Mouse (Mus musculus): ENCODE measurements around the gene Suclg2. TPM values are rescaled to one million over a fixed set of nuclear protein-coding genes. Genes with fewer than 3 reads are reported as not detected.
A peak's percentile ranks its signal among the peaks of the same experiment; 100 is the strongest.

Gene Suclg2
- polyA plus RNA-seq, 1 experiment from 2014 or later: 105 TPM

DNA sequence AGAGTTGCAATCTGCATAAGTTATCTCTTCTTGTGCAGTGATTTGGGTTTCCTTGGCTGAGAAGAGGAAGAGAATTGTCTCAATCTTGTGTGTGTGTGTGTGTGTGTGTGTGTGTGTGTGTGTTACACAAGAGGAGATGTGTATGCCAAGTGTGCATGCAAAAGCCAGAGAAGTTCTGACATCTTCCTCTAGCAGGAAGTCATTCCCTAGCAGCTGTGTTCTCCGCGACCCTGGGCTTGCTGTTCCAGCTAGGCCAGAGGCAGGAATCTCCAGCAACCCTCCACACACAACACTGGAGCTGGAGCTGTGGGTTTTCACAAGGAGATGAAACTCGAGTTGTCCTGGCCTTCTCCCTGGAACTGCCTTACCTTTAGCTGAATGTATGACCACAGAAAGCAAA, 38.9 kb downstream of the Suclg2 start:
- Histone ChIP-seq H3K9me3 (replicated peaks; ENCODE audit: control insufficient read depth, low read length) (no peaks in the 10 kb centered on the region), H3K4me2 (ENCODE audit: low read depth, low read length) (no peak overlapping the region), H3K4me1 (ENCODE audit: control insufficient read depth, insufficient read depth, low read length) (peaks cover 37% of the 10 kb centered on the region), H3K4me3 (ENCODE audit: low read length) (no peak overlapping the region), H3K9ac (ENCODE audit: low read length) (no peak overlapping the region), H3K36me3 (ENCODE audit: control insufficient read depth, insufficient read depth) (no peaks in the 10 kb centered on the region), H3K27me3 (ENCODE audit: control insufficient read depth, insufficient read depth, low read length) (no peaks in the 10 kb centered on the region), H3K27ac (ENCODE audit: low read length) (no peak overlapping the region)
- WGBS: 45% methylated on average over 3 of the region's 3 CpGs
- ATAC-seq (replicated peaks; ENCODE audit: extremely low read depth, insufficient read depth, low FRiP score): no peak

- no peak overlapping the region for H3K4me2 ChIP-seq (ENCODE audit: low read depth, low read length)
Observed at GRCm38 (mm10) chr6:95679261-95679660, 39.3 kb downstream of the Suclg2 start.

GRCm38 (mm10) chr6:95676951-95677350, 41.6 kb downstream of the Suclg2 start:
- Histone ChIP-seq H3K9me3 (replicated peaks; ENCODE audit: control insufficient read depth, low read length) (no peaks in the 10 kb centered on the region), H3K36me3 (ENCODE audit: control insufficient read depth, insufficient read depth) (peaks cover under 1% of the 10 kb centered on the region; the same call in 1 of the 2 replicates), H3K4me1 (ENCODE audit: control insufficient read depth, insufficient read depth, low read length) (peaks cover 28% of the 10 kb centered on the region), H3K9ac (ENCODE audit: low read length) (no peak overlapping the region), H3K4me3 (ENCODE audit: low read length) (no peak overlapping the region), H3K27ac (ENCODE audit: low read length) (no peak overlapping the region), H3K4me2 (ENCODE audit: low read depth, low read length) (no peak overlapping the region), H3K27me3 (ENCODE audit: control insufficient read depth, insufficient read depth, low read length) (no peaks in the 10 kb centered on the region)
- ATAC-seq (replicated peaks; ENCODE audit: extremely low read depth, insufficient read depth, low FRiP score): no peak
- WGBS: 91% methylated on average over 2 of the region's 2 CpGs

More at GRCm38 (mm10) chr6:95679261-95679660, 39.3 kb downstream of the Suclg2 start:
- ATAC-seq (replicated peaks; ENCODE audit: extremely low read depth, insufficient read depth, low FRiP score): no peak
- Histone ChIP-seq H3K27ac (ENCODE audit: low read length) (no peak overlapping the region), H3K4me1 (ENCODE audit: control insufficient read depth, insufficient read depth, low read length) (peaks cover 42% of the 10 kb centered on the region), H3K27me3 (ENCODE audit: control insufficient read depth, insufficient read depth, low read length) (no peaks in the 10 kb centered on the region), H3K4me3 (ENCODE audit: low read length) (no peak overlapping the region), H3K9ac (ENCODE audit: low read length) (no peak overlapping the region), H3K9me3 (replicated peaks; ENCODE audit: control insufficient read depth, low read length) (no peaks in the 10 kb centered on the region), H3K36me3 (ENCODE audit: control insufficient read depth, insufficient read depth) (no peaks in the 10 kb centered on the region)
- WGBS: 49% methylated on average over 3 of the region's 3 CpGs

DNA sequence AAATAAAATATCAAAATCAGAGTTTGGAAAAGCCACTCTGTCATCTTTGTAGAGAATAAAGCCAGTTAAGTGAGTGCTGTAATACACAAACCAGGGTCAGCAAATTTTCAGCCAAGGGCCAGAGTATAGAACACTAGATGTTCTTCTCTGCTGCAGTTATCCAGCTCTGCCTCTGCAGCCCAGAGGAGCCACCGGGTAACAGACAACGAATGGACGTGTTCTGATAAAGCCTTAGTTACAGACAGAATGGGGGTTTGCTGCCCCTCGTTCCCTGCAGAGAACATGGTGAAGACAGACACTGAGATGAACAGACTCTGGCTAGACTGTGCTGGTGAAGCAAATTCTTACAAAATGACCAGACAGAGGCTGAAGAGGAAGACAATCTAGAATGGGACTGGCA, 42.2 kb downstream of the Suclg2 start:
- peaks cover 28% of the 10 kb centered on the region for H3K4me1 ChIP-seq (ENCODE audit: control insufficient read depth, insufficient read depth, low read length)
- H3K9ac ChIP-seq (ENCODE audit: low read length): no peak overlapping the region
- no peak overlapping the region for H3K27ac ChIP-seq (ENCODE audit: low read length)
- peaks cover 4% of the 10 kb centered on the region; the same call in 1 of the 2 replicates for H3K9me3 ChIP-seq (replicated peaks; ENCODE audit: control insufficient read depth, low read length)
- no peak overlapping the region for H3K4me3 ChIP-seq (ENCODE audit: low read length)
- no peak for ATAC-seq (replicated peaks; ENCODE audit: extremely low read depth, insufficient read depth, low FRiP score)
- no peak overlapping the region for H3K4me2 ChIP-seq (ENCODE audit: low read depth, low read length)
- WGBS: 24% methylated on average over 4 of the region's 4 CpGs
- peaks cover 3% of the 10 kb centered on the region; the same call in 1 of the 2 replicates for H3K36me3 ChIP-seq (ENCODE audit: control insufficient read depth, insufficient read depth)
- no peaks in the 10 kb centered on the region for H3K27me3 ChIP-seq (ENCODE audit: control insufficient read depth, insufficient read depth, low read length)

DNA sequence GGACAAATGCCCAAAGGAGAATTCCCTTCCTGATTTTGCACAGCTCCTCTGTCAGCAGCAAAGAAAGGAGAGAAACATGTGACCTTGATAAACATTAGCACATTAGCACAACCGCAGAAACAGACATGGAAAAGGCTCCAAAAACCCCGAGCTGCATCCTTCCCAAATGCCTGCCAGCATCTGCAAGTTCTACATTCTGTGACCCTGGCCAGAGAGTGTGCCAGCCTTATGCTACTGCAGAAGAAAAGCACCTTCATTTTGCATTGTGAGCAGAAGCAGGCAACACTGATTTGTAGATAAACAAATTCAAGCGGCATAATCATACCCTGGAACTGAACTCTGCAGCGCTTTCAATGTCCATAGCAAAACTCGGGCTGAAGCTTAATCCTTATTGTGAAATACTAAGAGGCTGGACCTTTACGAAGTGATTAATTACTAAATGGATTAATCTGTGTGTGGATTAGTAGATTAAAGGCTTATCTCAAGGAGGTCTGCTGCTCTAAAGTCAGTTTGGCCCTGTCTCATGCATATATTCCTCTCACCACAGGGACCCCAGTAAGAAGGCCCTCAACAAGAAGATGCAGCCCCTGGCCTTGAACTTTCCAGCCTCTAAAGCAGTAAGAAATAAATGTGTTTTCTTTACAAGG, 43.4 kb downstream of the Suclg2 start:
- Histone ChIP-seq H3K27ac (ENCODE audit: low read length) (peak overlapping the region; percentile 11; the same call in 1 of the 2 replicates), H3K4me2 (ENCODE audit: low read depth, low read length) (no peak overlapping the region), H3K36me3 (ENCODE audit: control insufficient read depth, insufficient read depth) (peaks cover 5% of the 10 kb centered on the region; the same call in 1 of the 2 replicates)

GRCm38 (mm10) chr6:95674651-95675050, 43.9 kb downstream of the Suclg2 start:
- H3K9ac ChIP-seq (ENCODE audit: low read length): no peak overlapping the region
- peaks cover 5% of the 10 kb centered on the region; the same call in 1 of the 2 replicates for H3K36me3 ChIP-seq (ENCODE audit: control insufficient read depth, insufficient read depth)
- no peak for ATAC-seq (replicated peaks; ENCODE audit: extremely low read depth, insufficient read depth, low FRiP score)
- no peak overlapping the region for H3K4me3 ChIP-seq (ENCODE audit: low read length)
- peaks cover 7% of the 10 kb centered on the region; the same call in 1 of the 2 replicates for H3K9me3 ChIP-seq (replicated peaks; ENCODE audit: control insufficient read depth, low read length)
- H3K27me3 ChIP-seq (ENCODE audit: control insufficient read depth, insufficient read depth, low read length): no peaks in the 10 kb centered on the region
- H3K4me2 ChIP-seq (ENCODE audit: low read depth, low read length): no peak overlapping the region
- H3K27ac ChIP-seq (ENCODE audit: low read length): peak overlapping the region; percentile 11; the same call in 1 of the 2 replicates
- 18% methylated on average over 1 of the region's 1 CpGs for WGBS
- peaks cover 26% of the 10 kb centered on the region for H3K4me1 ChIP-seq (ENCODE audit: control insufficient read depth, insufficient read depth, low read length)

More for the DNA sequence above, 43.4 kb downstream of the Suclg2 start:
- Histone ChIP-seq H3K27me3 (ENCODE audit: control insufficient read depth, insufficient read depth, low read length) (no peaks in the 10 kb centered on the region), H3K9ac (ENCODE audit: low read length) (no peak overlapping the region), H3K4me3 (ENCODE audit: low read length) (no peak overlapping the region), H3K4me1 (ENCODE audit: control insufficient read depth, insufficient read depth, low read length) (peaks cover 27% of the 10 kb centered on the region), H3K9me3 (replicated peaks; ENCODE audit: control insufficient read depth, low read length) (peaks cover 7% of the 10 kb centered on the region; the same call in 1 of the 2 replicates)
- 34% methylated on average over 6 of the region's 6 CpGs for WGBS
- ATAC-seq (replicated peaks; ENCODE audit: extremely low read depth, insufficient read depth, low FRiP score): no peak

DNA sequence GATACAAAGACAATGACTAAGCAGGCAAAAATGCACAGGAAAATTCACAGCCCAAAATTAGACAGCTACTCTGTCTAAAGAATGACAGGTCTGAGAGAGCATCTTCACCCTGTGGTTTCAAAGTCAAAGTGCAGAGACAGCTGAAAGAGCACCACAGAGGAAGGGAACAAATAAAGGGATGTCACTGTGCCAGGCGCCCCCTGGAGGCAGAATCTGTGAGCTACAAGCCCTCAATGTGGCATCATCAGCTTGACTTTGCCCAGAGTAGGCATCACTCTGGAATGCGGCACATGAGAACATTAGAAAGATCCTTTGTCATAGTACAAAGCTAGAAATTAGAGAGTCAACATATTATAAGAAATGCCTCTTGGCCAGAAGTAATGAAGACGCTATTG, 49.3 kb downstream of the Suclg2 start:
- no peak overlapping the region for H3K4me3 ChIP-seq (ENCODE audit: low read length)
- H3K4me1 ChIP-seq (ENCODE audit: control insufficient read depth, insufficient read depth, low read length): peaks cover 2% of the 10 kb centered on the region
- no peak for ATAC-seq (replicated peaks; ENCODE audit: extremely low read depth, insufficient read depth, low FRiP score)
- H3K9ac ChIP-seq (ENCODE audit: low read length): no peak overlapping the region
- H3K9me3 ChIP-seq (replicated peaks; ENCODE audit: control insufficient read depth, low read length): peaks cover 7% of the 10 kb centered on the region; the same call in 1 of the 2 replicates
- no peak overlapping the region for H3K27ac ChIP-seq (ENCODE audit: low read length)
- H3K4me2 ChIP-seq (ENCODE audit: low read depth, low read length): no peak overlapping the region
- peaks cover 5% of the 10 kb centered on the region; the same call in 1 of the 2 replicates for H3K36me3 ChIP-seq (ENCODE audit: control insufficient read depth, insufficient read depth)
- no peaks in the 10 kb centered on the region for H3K27me3 ChIP-seq (ENCODE audit: control insufficient read depth, insufficient read depth, low read length)
- 59% methylated on average over 3 of the region's 3 CpGs for WGBS

DNA sequence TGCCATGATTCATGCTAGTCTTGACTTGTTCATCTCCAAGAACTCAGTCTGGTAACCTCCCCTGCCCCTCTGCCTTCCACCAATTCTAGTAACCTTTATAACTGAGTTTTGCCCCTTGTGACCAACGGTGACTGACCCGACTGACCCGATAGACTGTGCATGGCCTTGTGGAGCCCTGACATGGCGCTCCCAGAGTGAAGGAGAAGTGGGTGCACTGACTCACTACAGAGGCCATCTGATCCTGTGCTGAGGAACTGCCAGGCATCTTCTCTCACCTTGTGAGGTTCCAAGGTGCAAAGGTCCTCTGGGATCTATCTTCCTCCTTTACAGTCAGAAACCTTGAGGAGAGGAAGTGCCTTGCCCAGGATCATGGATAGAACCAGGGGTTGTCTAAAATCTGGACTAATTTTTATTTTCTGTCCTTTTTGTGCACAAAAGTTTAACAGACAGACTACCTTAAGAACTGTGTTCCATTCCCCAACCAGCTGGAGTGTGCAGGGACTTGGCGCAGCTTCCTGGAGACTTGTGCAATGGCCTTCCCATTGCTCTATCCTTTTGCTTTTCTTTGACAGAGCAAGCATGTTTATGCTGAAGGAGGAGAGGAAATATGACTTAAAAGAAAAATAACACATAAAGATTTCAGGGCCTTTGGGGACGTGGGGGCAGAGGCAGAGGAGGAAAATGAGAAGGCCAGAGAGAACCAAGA, 49.8 kb downstream of the Suclg2 start:
- peaks cover 7% of the 10 kb centered on the region; the same call in 1 of the 2 replicates for H3K9me3 ChIP-seq (replicated peaks; ENCODE audit: control insufficient read depth, low read length)
- no peak overlapping the region for H3K27ac ChIP-seq (ENCODE audit: low read length)
- H3K4me1 ChIP-seq (ENCODE audit: control insufficient read depth, insufficient read depth, low read length): no peaks in the 10 kb centered on the region
- no peak for ATAC-seq (replicated peaks; ENCODE audit: extremely low read depth, insufficient read depth, low FRiP score)
- H3K4me3 ChIP-seq (ENCODE audit: low read length): no peak overlapping the region
- no peak overlapping the region for H3K4me2 ChIP-seq (ENCODE audit: low read depth, low read length)
- peaks cover 5% of the 10 kb centered on the region; the same call in 1 of the 2 replicates for H3K36me3 ChIP-seq (ENCODE audit: control insufficient read depth, insufficient read depth)
- H3K27me3 ChIP-seq (ENCODE audit: control insufficient read depth, insufficient read depth, low read length): no peaks in the 10 kb centered on the region
- WGBS: 86% methylated on average over 6 of the region's 6 CpGs
- no peak overlapping the region for H3K9ac ChIP-seq (ENCODE audit: low read length)

DNA sequence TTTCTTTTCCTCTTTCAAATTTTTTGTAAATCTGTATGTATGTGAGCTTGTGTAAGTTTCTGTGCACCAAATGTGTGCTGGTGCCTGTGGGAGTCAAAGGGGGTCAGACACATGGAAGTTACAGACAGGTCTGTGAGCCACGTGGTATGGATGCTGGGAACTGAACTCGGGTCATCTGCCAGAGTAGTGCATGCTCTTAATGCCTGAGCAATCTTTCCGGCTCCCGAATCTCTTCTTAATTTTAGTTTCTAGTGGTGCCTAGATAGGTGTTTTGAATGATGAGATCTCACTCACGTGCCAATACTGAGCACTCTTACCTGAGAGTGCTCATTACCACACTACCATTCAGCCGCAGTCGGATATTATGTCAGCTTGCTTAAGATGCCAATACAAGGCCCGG, 60.9 kb downstream of the Suclg2 start:
- no peak for ATAC-seq (replicated peaks; ENCODE audit: extremely low read depth, insufficient read depth, low FRiP score)
- Histone ChIP-seq H3K4me3 (ENCODE audit: low read length) (no peak overlapping the region), H3K36me3 (ENCODE audit: control insufficient read depth, insufficient read depth) (peaks cover 18% of the 10 kb centered on the region), H3K27ac (ENCODE audit: low read length) (no peak overlapping the region), H3K4me2 (ENCODE audit: low read depth, low read length) (no peak overlapping the region), H3K27me3 (ENCODE audit: control insufficient read depth, insufficient read depth, low read length) (no peaks in the 10 kb centered on the region), H3K9ac (ENCODE audit: low read length) (no peak overlapping the region), H3K9me3 (replicated peaks; ENCODE audit: control insufficient read depth, low read length) (no peaks in the 10 kb centered on the region), H3K4me1 (ENCODE audit: control insufficient read depth, insufficient read depth, low read length) (no peaks in the 10 kb centered on the region)
- 94% methylated on average over 8 of the region's 8 CpGs for WGBS
